Mouse (Mus musculus) bone marrow macrophage, adult 2 months (primary cell): ENCODE data around the gene Mylpf.

Source experiments
- CTCF ChIP-seq: IDR thresholded peaks from 2 replicates; pipeline ENCODE4 v1.5.1; 2012; ENCODE audit warnings: low read depth, mild to moderate bottlenecking, low read length, moderate library complexity
- POLR2A ChIP-seq: IDR thresholded peaks from 2 replicates; pipeline ENCODE4 v1.6.1; 2012; ENCODE audit warnings: mild to moderate bottlenecking, low read depth, low read length, borderline replicate concordance

- TF ChIP-seq POLR2A (no peak), CTCF (peak; percentile 29; the same call in 1 of the 2 replicates)
Measured at GRCm38 (mm10) chr7:127185601-127186000, 23.1 kb upstream of the Mylpf start.
